Mouse (Mus musculus) embryonic facial prominence, embryonic 11.5 days (tissue): ENCODE data around the gene Amn1. TPM values are rescaled to one million over a fixed set of nuclear protein-coding genes. Genes with fewer than 3 reads are reported as not detected.

ENCODE experiments used
- ATAC-seq: fragments of 200-750 bp; cut with Nextera tagmentation; replicated peaks from 2 replicates; pipeline ENCODE4 v1.8.0; 2017; ENCODE audit warnings: low read depth; ENCODE audit not compliant: insufficient number of reproducible peaks, low FRiP score, low TSS enrichment
- DNase-seq: peaks from one replicate; pipeline ENCODE4 v3.0.0-alpha.2; 2015; ENCODE audit warnings: low spot score
- H3K27ac ChIP-seq: fragments of 300-500 bp; sonication (generic); replicated peaks from 2 replicates; pipeline ENCODE4 v1.5.1; 2014; ENCODE audit warnings: mild to moderate bottlenecking, low read depth, low read length, control low read depth
- H3K27me3 ChIP-seq: fragments of 300-500 bp; sonication (generic); 2 replicates; pipeline ENCODE4 v1.6.1; 2014; ENCODE audit warnings: mild to moderate bottlenecking, low read length, moderate library complexity, mixed read lengths; ENCODE audit not compliant: control insufficient read depth, insufficient read depth
- H3K36me3 ChIP-seq: fragments of 300-500 bp; sonication (generic); replicated peaks from 2 replicates; pipeline ENCODE4 v1.6.1; 2014; ENCODE audit warnings: low read depth, mild to moderate bottlenecking, low read length, moderate library complexity, mixed read lengths; ENCODE audit not compliant: control insufficient read depth, insufficient read depth
- H3K4me1 ChIP-seq: fragments of 300-500 bp; sonication (generic); 2 replicates; pipeline ENCODE4 v1.6.1; 2014; ENCODE audit warnings: low read length, mixed read lengths; ENCODE audit not compliant: control insufficient read depth, insufficient read depth
- H3K4me2 ChIP-seq: fragments of 300-500 bp; sonication (generic); 2 replicates; pipeline ENCODE4 v1.6.1; 2014; ENCODE audit warnings: low read depth, mild to moderate bottlenecking, control low read depth, low read length, moderate library complexity
- H3K4me3 ChIP-seq: fragments of 300-500 bp; sonication (generic); 2 replicates; pipeline ENCODE4 v1.5.1; 2014; ENCODE audit warnings: low read depth, low read length, control low read depth
- H3K9ac ChIP-seq: fragments of 300-500 bp; sonication (generic); replicated peaks from 2 replicates; pipeline ENCODE4 v1.6.1; 2014; ENCODE audit warnings: mild to moderate bottlenecking, control low read depth, low read length
- H3K9me3 ChIP-seq: fragments of 300-500 bp; sonication (generic); replicated peaks from 2 replicates; pipeline ENCODE4 v1.6.1; 2016; ENCODE audit warnings: mild to moderate bottlenecking, low read length, inconsistent platforms, mixed read lengths; ENCODE audit not compliant: control insufficient read depth
- WGBS: fragments of 180-500 bp; shearing (Covaris S2); extraction: QIAGEN DNeasy Blood & Tissue Kit; methylation state at CpG from one replicate; pipeline ENCODE4 v1.1.7; 2014; 5-methylcytosine and 5-hydroxymethylcytosine counted together
- polyA plus RNA-seq: library from polyadenylated mRNA; unstranded; fragments of >200 nt; fragmentation: Nextera tagmentation; extraction: Ambion mirVana; gene quantifications from 2 replicates; pipeline ENCODE4 v1.2.1, GENCODE M21; 2014

Gene Amn1
- polyA plus RNA-seq, 1 experiment from 2014 or later = 42.0 TPM

DNA sequence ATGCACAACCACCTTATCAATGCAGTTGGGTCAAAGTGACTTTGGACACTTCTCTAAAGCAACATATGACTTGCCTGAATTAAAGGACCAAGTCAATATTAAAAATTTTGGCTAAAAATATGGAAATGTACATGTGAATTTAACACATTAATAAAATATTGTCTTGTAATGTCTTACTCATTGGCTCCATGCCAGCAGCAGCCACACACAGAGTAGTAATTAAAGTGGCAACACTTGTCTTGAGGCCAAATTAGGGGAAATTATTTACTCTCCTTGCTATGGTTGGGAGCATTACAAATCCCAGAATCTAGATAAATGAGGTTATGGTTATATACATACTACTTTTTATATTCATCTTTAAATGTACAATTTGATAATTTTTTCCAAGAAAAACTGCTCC lies 71.5 kb downstream of the Amn1 start:
- Histone ChIP-seq H3K4me3 (no peak overlapping the region), H3K27ac (no peak overlapping the region), H3K27me3 (no peaks in the 10 kb centered on the region), H3K36me3 (no peaks in the 10 kb centered on the region), H3K9ac (no peak overlapping the region), H3K9me3 (no peaks in the 10 kb centered on the region), H3K4me1 (no peaks in the 10 kb centered on the region), H3K4me2 (no peak overlapping the region)
- DNase-seq = no peak
- no peak for ATAC-seq

DNA sequence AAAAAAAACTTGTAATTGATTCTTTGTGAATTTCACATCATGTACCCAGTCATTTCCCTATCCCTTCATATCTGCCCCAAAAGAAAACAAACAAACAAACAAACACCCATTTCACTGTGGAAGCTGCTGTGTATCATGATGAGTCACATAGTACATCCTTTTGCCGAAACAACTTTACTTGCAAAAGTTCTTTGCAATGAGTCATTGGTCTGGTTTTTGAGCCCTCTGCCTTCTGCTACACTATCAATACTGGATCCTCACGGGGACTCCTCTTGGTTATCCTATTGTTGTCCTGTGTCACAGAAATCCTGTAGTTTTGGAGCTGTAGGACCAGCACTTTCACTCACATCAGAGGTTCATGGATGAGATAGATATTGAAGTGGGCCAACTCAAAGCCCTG lies 79.6 kb downstream of the Amn1 start:
- Histone ChIP-seq H3K4me3 (no peak overlapping the region), H3K9ac (no peak overlapping the region), H3K27ac (no peak overlapping the region), H3K9me3 (no peaks in the 10 kb centered on the region), H3K4me2 (no peak overlapping the region), H3K36me3 (no peaks in the 10 kb centered on the region), H3K27me3 (no peaks in the 10 kb centered on the region), H3K4me1 (no peaks in the 10 kb centered on the region)
- WGBS = 81% methylated on average over 2 of the region's 2 CpGs
- no peak for DNase-seq
- no peak for ATAC-seq

- Histone ChIP-seq H3K9ac (no peak overlapping the region), H3K4me2 (no peak overlapping the region), H3K9me3 (no peaks in the 10 kb centered on the region), H3K36me3 (no peaks in the 10 kb centered on the region), H3K27me3 (no peaks in the 10 kb centered on the region), H3K4me1 (no peaks in the 10 kb centered on the region), H3K27ac (no peak overlapping the region), H3K4me3 (no peak overlapping the region)
- 68% methylated on average over 3 of the region's 3 CpGs for WGBS
- no peak for ATAC-seq
- DNase-seq = no peak
These were observed 80.9 kb downstream of the Amn1 start for GRCm38 (mm10) chr6:149107615-149108014.

Other genes starting within 250 kb of the Amn1 start
- 254 and 263 TPM in 2 replicates for gene Sinhcaf, start 242.2 kb downstream of the Amn1 start, polyA plus RNA-seq
- 7.6 and 9.8 TPM in 2 replicates for gene Dennd5b, start 87.0 kb downstream of the Amn1 start, polyA plus RNA-seq
- not detected in 2 replicates for gene Gm10203, start 58.5 kb downstream of the Amn1 start, polyA plus RNA-seq
- gene Etfbkmt, start 48.9 kb downstream of the Amn1 start, polyA plus RNA-seq = 11.4 and 12.2 TPM in 2 replicates
- gene Resf1, start 120.7 kb upstream of the Amn1 start, polyA plus RNA-seq = 48.6 and 51.0 TPM in 2 replicates
- gene Bicd1, start 220.2 kb upstream of the Amn1 start, polyA plus RNA-seq = 5.8 and 5.9 TPM in 2 replicates